Mouse (Mus musculus) liver, adult 2 months (tissue): ENCODE results near the gene Cfap70.

Source experiments
- CTCF ChIP-seq: fragments of 200-500 bp; IDR thresholded peaks from 2 replicates; pipeline ENCODE4 v1.5.1; 2011; ENCODE audit warnings: low read depth, low read length, control low read depth
- POLR2A ChIP-seq: fragments of 200-500 bp; IDR thresholded peaks from 2 replicates; pipeline ENCODE4 v1.6.1; 2011; ENCODE audit warnings: low read length, control low read depth; ENCODE audit not compliant: insufficient read depth; ENCODE audit errors: extremely low read depth

GRCm38 (mm10) chr14:20431726-20432125 lies 20.3 kb downstream of the Cfap70 start:
- TF ChIP-seq CTCF, result no peak
- TF ChIP-seq POLR2A, result no peak
